Mouse (Mus musculus) frontal cortex, adult (tissue): ENCODE measurements at regions not wholly inside any gene's neighbourhood (a gene's known extent, or its start where the extent isn't known, plus 50 kb on each side); places are given as distances from the start of the nearest gene placed in this dataset.
A peak's percentile ranks its signal among the peaks of the same experiment; 100 is the strongest.

Source experiments
- ATAC-seq: cut with Nextera tagmentation; 2 replicates; pipeline ENCODE4 v1.9.2; 2017; ENCODE audit warnings: mild to moderate bottlenecking, moderate library complexity, mixed read lengths; ENCODE audit not compliant: low TSS enrichment

- ATAC-seq, result peak; percentile 93
Measured at GRCm38 (mm10) chr10:109607121-109607520, 596.3 kb upstream of the Syt1 start.

GRCm38 (mm10) chr10:109603241-109603640 is 592.5 kb upstream of the Syt1 start:
- ATAC-seq, result peak; percentile 24; the same call in 1 of the 2 replicates

- peak; percentile 65 for ATAC-seq
Measured at GRCm38 (mm10) chr10:109598604-109599003, 587.8 kb upstream of the Syt1 start.

- ATAC-seq, result no peak
Measured at GRCm38 (mm10) chr10:109573200-109573599, 562.4 kb upstream of the Syt1 start.

- ATAC-seq, result no peak
Measured at GRCm38 (mm10) chr10:109569798-109570197, 559.0 kb upstream of the Syt1 start.

GRCm38 (mm10) chr10:109566675-109567074 is 555.9 kb upstream of the Syt1 start:
- ATAC-seq, result no peak

GRCm38 (mm10) chr10:109561638-109562037 is 550.9 kb upstream of the Syt1 start:
- ATAC-seq, result peak; percentile 62; the same call in 1 of the 2 replicates

- ATAC-seq, result peak; percentile 70
Measured at GRCm38 (mm10) chr10:109561094-109561493, 550.3 kb upstream of the Syt1 start.

- ATAC-seq, result no peak
Measured at GRCm38 (mm10) chr10:109543301-109543700, 532.5 kb upstream of the Syt1 start.

GRCm38 (mm10) chr10:109540229-109540628 is 529.4 kb upstream of the Syt1 start:
- peak; percentile 97 for ATAC-seq

- peak; percentile 96 for ATAC-seq
Measured at GRCm38 (mm10) chr10:109528096-109528495, 517.3 kb upstream of the Syt1 start.

GRCm38 (mm10) chr10:109521681-109522080 is 510.9 kb upstream of the Syt1 start:
- no peak for ATAC-seq

- peak; percentile 57; the same call in 1 of the 2 replicates for ATAC-seq
Measured at GRCm38 (mm10) chr10:109517664-109518063, 506.9 kb upstream of the Syt1 start.

GRCm38 (mm10) chr10:109515225-109515624 is 504.4 kb upstream of the Syt1 start:
- no peak for ATAC-seq

- no peak for ATAC-seq
Measured at GRCm38 (mm10) chr10:109510917-109511715, 500.3 kb upstream of the Syt1 start.

- no peak for ATAC-seq
Measured at GRCm38 (mm10) chr10:109508553-109508952, 497.8 kb upstream of the Syt1 start.

GRCm38 (mm10) chr10:109507228-109507627 is 496.4 kb upstream of the Syt1 start:
- no peak for ATAC-seq

- ATAC-seq, result no peak
Measured at GRCm38 (mm10) chr10:109504683-109505082, 493.9 kb upstream of the Syt1 start.

- no peak for ATAC-seq
Measured at GRCm38 (mm10) chr10:109500861-109501260, 490.1 kb upstream of the Syt1 start.

GRCm38 (mm10) chr10:109498301-109498700 is 487.5 kb upstream of the Syt1 start:
- no peak for ATAC-seq

- peak; percentile 88 for ATAC-seq
Measured at GRCm38 (mm10) chr10:109496161-109496560, 485.4 kb upstream of the Syt1 start.

- ATAC-seq, result peak; percentile 51; the same call in 1 of the 2 replicates
Measured at GRCm38 (mm10) chr10:109490765-109491164, 480.0 kb upstream of the Syt1 start.

- peak; percentile 89 for ATAC-seq
Measured at GRCm38 (mm10) chr10:109488000-109488399, 477.2 kb upstream of the Syt1 start.
